Mouse (Mus musculus): ENCODE results near the gene Ttll5. TPM values are rescaled to one million over a fixed set of nuclear protein-coding genes. Genes with fewer than 3 reads are reported as not detected.

Gene Ttll5
- total and polyA plus RNA-seq, 2 experiments from 2014 or later, result 6.3 to 16.8 TPM

- Histone ChIP-seq H3K9me3 (replicated peaks; ENCODE audit: control insufficient read depth, low read length) (no peaks in the 10 kb centered on the region), H3K27ac (ENCODE audit: low read depth) (no peak overlapping the region), H3K9ac (replicated peaks; ENCODE audit: low read depth, low read length) (no peak overlapping the region), H3K4me1 (ENCODE audit: control insufficient read depth, insufficient read depth) (no peaks in the 10 kb centered on the region), H3K4me3 (ENCODE audit: low read depth, low read length) (no peak overlapping the region), H3K27me3 (ENCODE audit: control insufficient read depth, insufficient read depth, low read length) (no peaks in the 10 kb centered on the region), H3K4me2 (ENCODE audit: low read depth, low read length) (no peak overlapping the region), H3K36me3 (replicated peaks; ENCODE audit: control insufficient read depth, insufficient read depth, low read length) (peaks cover 46% of the 10 kb centered on the region)
- 63% methylated on average over 6 of the region's 6 CpGs for WGBS
- DNase-seq (ENCODE audit: low spot score), result no peak
- TF ChIP-seq CTCF (IDR thresholded peaks at IDR 0.05; ENCODE audit: low read depth) (no peak), EP300 (IDR thresholded peaks at IDR 0.05; ENCODE audit: low read depth) (no peak)
- ATAC-seq (ENCODE audit: insufficient read depth, low read depth), result no peak
These were observed 234.9 kb downstream of the Ttll5 start for GRCm38 (mm10) chr12:86059341-86059740.

DNA sequence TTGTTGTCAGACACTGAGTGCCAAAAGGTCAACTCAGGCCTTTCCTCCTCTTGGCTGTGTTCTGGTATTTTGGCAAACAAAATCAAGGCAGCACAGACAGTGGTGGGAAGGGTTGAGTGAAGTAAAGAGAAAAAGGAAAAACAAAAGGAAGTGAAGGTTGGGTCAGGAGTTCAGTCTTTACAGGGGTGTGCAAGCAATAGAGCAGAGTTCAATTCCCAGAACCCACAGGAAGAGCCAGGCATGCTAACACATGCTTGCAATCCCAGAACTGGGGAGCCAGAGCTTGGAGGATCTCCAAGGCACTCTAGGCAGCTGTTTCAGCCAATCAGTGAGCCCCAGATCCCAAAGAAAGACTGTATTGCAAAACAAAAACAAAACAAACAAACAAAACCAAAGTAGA, 240.3 kb downstream of the Ttll5 start:
- Histone ChIP-seq H3K4me1 (ENCODE audit: control insufficient read depth, insufficient read depth) (no peaks in the 10 kb centered on the region), H3K4me3 (ENCODE audit: low read depth, low read length) (no peak overlapping the region), H3K36me3 (replicated peaks; ENCODE audit: control insufficient read depth, insufficient read depth, low read length) (peaks cover 57% of the 10 kb centered on the region), H3K27me3 (ENCODE audit: control insufficient read depth, insufficient read depth, low read length) (no peaks in the 10 kb centered on the region), H3K9ac (replicated peaks; ENCODE audit: low read depth, low read length) (no peak overlapping the region), H3K9me3 (replicated peaks; ENCODE audit: control insufficient read depth, low read length) (no peaks in the 10 kb centered on the region), H3K27ac (ENCODE audit: low read depth) (no peak overlapping the region), H3K4me2 (ENCODE audit: low read depth, low read length) (no peak overlapping the region)
- ATAC-seq (ENCODE audit: insufficient read depth, low read depth) (no peak), DNase-seq (ENCODE audit: low spot score) (no peak)
- no peak for TF ChIP-seq CTCF (IDR thresholded peaks at IDR 0.05; ENCODE audit: low read depth)
- TF ChIP-seq EP300 (IDR thresholded peaks at IDR 0.05; ENCODE audit: low read depth), result no peak

DNA sequence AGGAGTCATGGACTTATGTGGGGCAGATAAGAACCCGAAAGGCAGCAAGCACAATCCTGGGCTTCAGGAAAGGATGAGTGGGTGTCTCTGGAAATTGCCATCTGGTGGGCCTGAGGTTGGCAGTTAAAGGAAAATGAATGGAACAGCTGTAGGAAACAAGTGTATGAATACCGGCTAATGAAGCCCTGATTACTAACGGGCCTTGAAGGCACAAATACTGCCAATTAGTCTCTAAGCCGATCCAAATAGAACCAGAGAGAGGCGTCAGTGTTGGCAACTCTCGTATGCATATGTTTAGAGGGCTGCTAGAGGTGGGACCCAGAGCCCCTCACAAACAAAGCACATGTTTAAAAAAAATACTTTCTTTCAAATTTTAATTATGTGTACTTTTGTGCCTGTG, 247.0 kb downstream of the Ttll5 start:
- Histone ChIP-seq H3K4me2 (ENCODE audit: low read depth, low read length) (no peak overlapping the region), H3K27me3 (ENCODE audit: control insufficient read depth, insufficient read depth, low read length) (no peaks in the 10 kb centered on the region), H3K4me3 (ENCODE audit: low read depth, low read length) (no peak overlapping the region), H3K36me3 (replicated peaks; ENCODE audit: control insufficient read depth, insufficient read depth, low read length) (peaks cover 18% of the 10 kb centered on the region; the same call in 1 of the 2 replicates), H3K9me3 (replicated peaks; ENCODE audit: control insufficient read depth, low read length) (no peaks in the 10 kb centered on the region), H3K9ac (replicated peaks; ENCODE audit: low read depth, low read length) (no peak overlapping the region), H3K4me1 (ENCODE audit: control insufficient read depth, insufficient read depth) (0 out of 2 replicates have a peak, but pooled peaks cover 5% of the 10 kb centered on the region), H3K27ac (ENCODE audit: low read depth) (no peak overlapping the region)
- ATAC-seq (ENCODE audit: insufficient read depth, low read depth) (no peak), DNase-seq (ENCODE audit: low spot score) (no peak)
- TF ChIP-seq EP300 (IDR thresholded peaks at IDR 0.05; ENCODE audit: low read depth) (no peak), CTCF (IDR thresholded peaks at IDR 0.05; ENCODE audit: low read depth) (no peak)
- 86% methylated on average over 6 of the region's 6 CpGs for WGBS

- H3K27ac ChIP-seq (ENCODE audit: low read depth), result no peak overlapping the region
- TF ChIP-seq EP300 (IDR thresholded peaks at IDR 0.05; ENCODE audit: low read depth), result no peak
- no peak for TF ChIP-seq CTCF (IDR thresholded peaks at IDR 0.05; ENCODE audit: low read depth)
- ATAC-seq (ENCODE audit: insufficient read depth, low read depth), result no peak
- H3K9me3 ChIP-seq (replicated peaks; ENCODE audit: control insufficient read depth, low read length), result no peaks in the 10 kb centered on the region
- no peaks in the 10 kb centered on the region for H3K36me3 ChIP-seq (replicated peaks; ENCODE audit: control insufficient read depth, insufficient read depth, low read length)
- no peak overlapping the region for H3K9ac ChIP-seq (replicated peaks; ENCODE audit: low read depth, low read length)
- 73% methylated on average over 12 of the region's 12 CpGs for WGBS
- DNase-seq (ENCODE audit: low spot score), result no peak
- H3K4me2 ChIP-seq (ENCODE audit: low read depth, low read length), result peak overlapping the region; percentile 67; the same call in 1 of the 2 replicates
- H3K4me1 ChIP-seq (ENCODE audit: control insufficient read depth, insufficient read depth), result peaks cover 9% of the 10 kb centered on the region; the same call in 1 of the 2 replicates
- H3K4me3 ChIP-seq (ENCODE audit: low read depth, low read length), result no peak overlapping the region
- H3K27me3 ChIP-seq (ENCODE audit: control insufficient read depth, insufficient read depth, low read length), result no peaks in the 10 kb centered on the region
These were observed 250.2 kb downstream of the Ttll5 start for GRCm38 (mm10) chr12:86074681-86075080.

GRCm38 (mm10) chr12:86075358-86075757, 250.9 kb downstream of the Ttll5 start:
- Histone ChIP-seq H3K9ac (replicated peaks; ENCODE audit: low read depth, low read length) (no peak overlapping the region), H3K27me3 (ENCODE audit: control insufficient read depth, insufficient read depth, low read length) (no peaks in the 10 kb centered on the region), H3K4me2 (ENCODE audit: low read depth, low read length) (peak overlapping the region; percentile 67; the same call in 1 of the 2 replicates), H3K9me3 (replicated peaks; ENCODE audit: control insufficient read depth, low read length) (no peaks in the 10 kb centered on the region), H3K27ac (ENCODE audit: low read depth) (no peak overlapping the region), H3K36me3 (replicated peaks; ENCODE audit: control insufficient read depth, insufficient read depth, low read length) (no peaks in the 10 kb centered on the region), H3K4me3 (ENCODE audit: low read depth, low read length) (peak overlapping the region; percentile 50; the same call in 1 of the 2 replicates), H3K4me1 (ENCODE audit: control insufficient read depth, insufficient read depth) (peaks cover 9% of the 10 kb centered on the region; the same call in 1 of the 2 replicates)
- 81% methylated on average over 7 of the region's 7 CpGs for WGBS
- TF ChIP-seq EP300 (IDR thresholded peaks at IDR 0.05; ENCODE audit: low read depth) (no peak), CTCF (IDR thresholded peaks at IDR 0.05; ENCODE audit: low read depth) (no peak)
- ATAC-seq (ENCODE audit: insufficient read depth, low read depth), result no peak
- no peak for DNase-seq (ENCODE audit: low spot score)

DNA sequence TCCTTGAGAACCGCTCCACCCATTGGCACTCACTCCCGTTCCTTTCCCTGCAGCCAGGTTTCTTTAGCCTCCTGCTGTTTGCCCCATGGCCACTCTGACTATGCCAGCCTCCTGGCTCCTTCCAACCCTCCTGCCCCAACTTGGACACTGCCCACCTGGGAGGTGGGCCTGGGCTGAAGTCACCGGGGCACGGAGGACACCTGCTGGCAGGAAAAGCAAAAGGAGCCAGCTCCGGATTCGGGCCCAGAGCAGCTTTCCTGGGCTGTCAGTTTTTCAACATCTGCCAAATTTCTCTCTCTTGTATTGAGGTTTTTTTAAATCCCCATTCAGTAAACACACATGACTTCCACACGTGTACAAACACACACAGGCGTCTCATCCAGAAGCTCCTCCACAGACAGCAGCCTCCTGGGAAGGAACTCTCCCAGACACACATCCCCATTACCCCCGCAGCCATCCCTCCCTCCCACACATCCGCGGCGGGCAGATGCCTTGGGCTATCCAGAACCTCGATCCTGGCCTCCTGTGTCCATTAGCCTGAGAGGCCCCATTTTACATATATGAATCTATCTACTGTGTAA, 252.0 kb downstream of the Ttll5 start:
- peak; percentile 54 for TF ChIP-seq CTCF (IDR thresholded peaks at IDR 0.05; ENCODE audit: low read depth)
- no peak for TF ChIP-seq EP300 (IDR thresholded peaks at IDR 0.05; ENCODE audit: low read depth)
- Histone ChIP-seq H3K4me1 (ENCODE audit: control insufficient read depth, insufficient read depth) (peaks cover 9% of the 10 kb centered on the region; the same call in 1 of the 2 replicates), H3K27me3 (ENCODE audit: control insufficient read depth, insufficient read depth, low read length) (no peaks in the 10 kb centered on the region), H3K4me2 (ENCODE audit: low read depth, low read length) (peak overlapping the region; percentile 67), H3K4me3 (ENCODE audit: low read depth, low read length) (peak overlapping the region; percentile 50), H3K9ac (replicated peaks; ENCODE audit: low read depth, low read length) (peak overlapping the region; percentile 9; the same call in 1 of the 2 replicates), H3K36me3 (replicated peaks; ENCODE audit: control insufficient read depth, insufficient read depth, low read length) (no peaks in the 10 kb centered on the region), H3K27ac (ENCODE audit: low read depth) (no peak overlapping the region), H3K9me3 (replicated peaks; ENCODE audit: control insufficient read depth, low read length) (no peaks in the 10 kb centered on the region)
- ATAC-seq (ENCODE audit: insufficient read depth, low read depth), result no peak
- no peak for DNase-seq (ENCODE audit: low spot score)
- WGBS, result 11% methylated on average over 13 of the region's 13 CpGs

All from heart, postnatal 0 days (tissue).